Mouse (Mus musculus) lung, embryonic 16.5 days (tissue): ENCODE data around the gene Lrrc20. TPM values are rescaled to one million over a fixed set of nuclear protein-coding genes. Genes with fewer than 3 reads are reported as not detected.

ENCODE experiments used
- ATAC-seq: fragments of 200-750 bp; cut with Nextera tagmentation; 2 replicates; pipeline ENCODE4 v1.8.0; 2017; ENCODE audit warnings: low read depth, mild to moderate bottlenecking, moderate library complexity
- H3K27ac ChIP-seq: fragments of 300-500 bp; sonication (generic); 2 replicates; pipeline ENCODE4 v1.5.1; 2014; ENCODE audit warnings: mild to moderate bottlenecking, control low read depth, low read length
- H3K27me3 ChIP-seq: fragments of 300-500 bp; sonication (generic); 2 replicates; pipeline ENCODE4 v1.6.1; 2014; ENCODE audit warnings: low read depth, low read length, mixed read lengths; ENCODE audit not compliant: control insufficient read depth, insufficient read depth
- H3K36me3 ChIP-seq: fragments of 300-500 bp; sonication (generic); 2 replicates; pipeline ENCODE4 v1.6.1; 2014; ENCODE audit warnings: low read length; ENCODE audit not compliant: control insufficient read depth, insufficient read depth
- H3K4me1 ChIP-seq: fragments of 300-500 bp; sonication (generic); replicated peaks from 2 replicates; pipeline ENCODE4 v1.6.1; 2014; ENCODE audit warnings: low read length, mixed read lengths; ENCODE audit not compliant: control insufficient read depth, insufficient read depth
- H3K4me2 ChIP-seq: fragments of 300-500 bp; sonication (generic); 2 replicates; pipeline ENCODE4 v1.6.1; 2014; ENCODE audit warnings: low read depth, low read length, control low read depth
- H3K4me3 ChIP-seq: fragments of 300-500 bp; sonication (generic); 2 replicates; pipeline ENCODE4 v1.5.1; 2014; ENCODE audit warnings: mild to moderate bottlenecking, low read length, control low read depth
- H3K9ac ChIP-seq: fragments of 300-500 bp; sonication (generic); 2 replicates; pipeline ENCODE4 v1.6.1; 2014; ENCODE audit warnings: low read length, control low read depth
- H3K9me3 ChIP-seq: fragments of 300-500 bp; sonication (generic); 2 replicates; pipeline ENCODE4 v1.6.1; 2016; ENCODE audit warnings: low read length; ENCODE audit not compliant: control insufficient read depth
- WGBS: fragments of 180-500 bp; shearing (Covaris S2); extraction: QIAGEN DNeasy Blood & Tissue Kit; methylation state at CpG from one replicate; pipeline ENCODE4 v1.1.7; 2014; 5-methylcytosine and 5-hydroxymethylcytosine counted together
- polyA plus RNA-seq: library from polyadenylated mRNA; unstranded; fragments of >200 nt; fragmentation: Nextera tagmentation; extraction: Ambion mirVana; gene quantifications from 2 replicates; pipeline ENCODE4 v1.2.1, GENCODE M21; 2015

Lrrc20 gene
- polyA plus RNA-seq, 1 experiment from 2014 or later = 8.7 TPM

DNA sequence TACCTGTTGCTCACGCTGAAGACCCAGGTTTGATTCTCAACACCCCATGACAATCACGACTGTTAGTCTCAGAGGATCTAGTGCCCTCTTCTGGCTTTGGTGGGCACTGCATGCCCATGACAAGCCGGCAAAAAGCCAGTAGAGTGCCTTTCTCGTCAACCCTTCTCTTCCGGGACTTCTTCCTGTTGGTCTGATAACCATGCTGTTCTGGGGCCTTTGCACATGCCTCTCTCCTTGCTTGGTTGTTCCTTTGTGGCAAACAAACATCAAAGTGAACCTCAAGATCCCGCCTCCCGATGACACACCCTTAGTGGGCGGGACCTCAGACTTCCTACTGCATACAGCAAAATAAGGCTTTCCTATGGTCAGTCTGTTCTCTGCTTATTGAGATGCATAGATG, 9.4 kb upstream of the Lrrc20 start:
- no peak overlapping the region for H3K4me2 ChIP-seq
- H3K4me1 ChIP-seq = no peaks in the 10 kb centered on the region
- no peaks in the 10 kb centered on the region for H3K36me3 ChIP-seq
- H3K4me3 ChIP-seq = no peak overlapping the region
- no peak overlapping the region for H3K9ac ChIP-seq
- ATAC-seq = no peak
- H3K27ac ChIP-seq = no peak overlapping the region
- WGBS = 62% methylated on average over 8 of the region's 8 CpGs
- H3K9me3 ChIP-seq = no peaks in the 10 kb centered on the region
- H3K27me3 ChIP-seq = no peaks in the 10 kb centered on the region

DNA sequence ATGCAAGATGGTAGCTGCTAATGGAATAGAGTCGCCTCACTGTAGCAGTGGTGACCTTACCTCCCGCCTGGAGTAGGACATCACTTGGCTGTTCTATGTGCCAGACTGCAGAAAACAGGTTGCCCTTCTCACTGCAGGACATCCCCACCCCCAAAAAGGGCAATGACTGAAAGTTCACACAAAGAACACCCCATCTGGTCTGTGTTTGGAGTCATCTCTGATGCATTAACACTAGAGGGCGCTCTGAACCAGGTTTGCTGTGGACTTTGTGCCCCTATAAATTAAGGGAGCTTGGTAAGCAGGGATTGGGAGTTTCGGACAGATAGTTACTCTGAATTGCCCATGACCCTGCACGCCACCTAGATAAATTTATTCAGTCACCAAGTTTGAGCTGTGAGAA, 8.7 kb upstream of the Lrrc20 start:
- Histone ChIP-seq H3K9me3 (no peaks in the 10 kb centered on the region), H3K36me3 (no peaks in the 10 kb centered on the region), H3K9ac (no peak overlapping the region), H3K4me2 (no peak overlapping the region), H3K27me3 (no peaks in the 10 kb centered on the region), H3K27ac (no peak overlapping the region), H3K4me1 (no peaks in the 10 kb centered on the region), H3K4me3 (no peak overlapping the region)
- 29% methylated on average over 5 of the region's 5 CpGs for WGBS
- ATAC-seq = 0 out of 2 replicates have a peak, but pooled peaks have one; percentile 34

DNA sequence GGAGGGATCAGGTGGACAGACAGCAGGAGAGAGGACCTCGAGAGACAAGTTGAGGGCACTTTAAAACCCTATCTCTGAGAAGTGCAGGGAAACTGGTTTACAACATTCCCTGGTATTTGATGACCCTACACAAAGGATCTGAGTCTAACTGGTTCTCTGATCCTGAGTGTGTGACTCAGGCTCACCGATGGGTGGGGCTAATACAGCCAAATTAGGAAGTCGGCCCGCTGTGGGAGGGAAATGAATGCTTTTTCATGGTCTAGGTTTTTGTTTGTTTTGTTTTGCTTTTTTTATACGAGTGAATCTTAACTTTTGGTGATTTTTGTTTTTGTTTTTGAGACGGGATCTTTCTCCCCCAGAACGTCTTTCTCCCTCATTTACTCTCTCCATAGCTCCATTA, 6.7 kb upstream of the Lrrc20 start:
- ATAC-seq = no peak
- H3K4me3 ChIP-seq = no peak overlapping the region
- WGBS = 57% methylated on average over 7 of the region's 7 CpGs

GRCm38 (mm10) chr10:61473640-61474039, 2.0 kb upstream of the Lrrc20 start:
- Histone ChIP-seq H3K36me3 (no peaks in the 10 kb centered on the region), H3K27me3 (no peaks in the 10 kb centered on the region), H3K4me2 (no peak overlapping the region), H3K27ac (no peak overlapping the region), H3K9ac (no peak overlapping the region), H3K9me3 (no peaks in the 10 kb centered on the region), H3K4me3 (no peak overlapping the region), H3K4me1 (peaks cover 16% of the 10 kb centered on the region)
- no peak for ATAC-seq
- 58% methylated on average over 3 of the region's 3 CpGs for WGBS

More for the DNA sequence above, 6.7 kb upstream of the Lrrc20 start:
- Histone ChIP-seq H3K4me1 (no peaks in the 10 kb centered on the region), H3K36me3 (no peaks in the 10 kb centered on the region), H3K4me2 (no peak overlapping the region), H3K9me3 (no peaks in the 10 kb centered on the region), H3K9ac (no peak overlapping the region), H3K27me3 (no peaks in the 10 kb centered on the region), H3K27ac (no peak overlapping the region)

DNA sequence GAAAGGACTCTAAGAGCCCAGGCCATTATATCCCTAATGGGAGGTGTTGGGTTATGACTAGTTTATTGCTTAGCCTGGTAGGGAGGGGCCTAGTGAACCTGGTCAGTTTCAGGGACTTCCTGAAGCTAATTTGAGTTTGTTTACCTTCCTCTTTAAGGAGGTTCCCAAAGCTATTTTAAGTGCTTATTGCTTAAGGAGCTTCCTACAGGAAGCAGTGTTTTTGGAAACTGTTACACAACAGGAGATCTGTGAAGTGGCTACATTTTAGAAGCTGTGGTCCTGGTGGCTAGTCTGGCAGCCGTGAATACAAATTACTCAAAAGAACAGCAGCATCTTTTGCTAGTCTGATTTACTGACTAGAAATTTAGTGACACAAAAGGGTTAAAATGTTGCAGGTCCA, 1.3 kb upstream of the Lrrc20 start:
- 64% methylated on average over 1 of the region's 1 CpGs for WGBS
- H3K9ac ChIP-seq = no peak overlapping the region
- H3K27me3 ChIP-seq = no peaks in the 10 kb centered on the region
- no peak overlapping the region for H3K4me2 ChIP-seq
- no peak overlapping the region for H3K4me3 ChIP-seq
- no peak overlapping the region for H3K27ac ChIP-seq
- H3K9me3 ChIP-seq = no peaks in the 10 kb centered on the region
- H3K4me1 ChIP-seq = peaks cover 16% of the 10 kb centered on the region
- no peak for ATAC-seq
- H3K36me3 ChIP-seq = no peaks in the 10 kb centered on the region

DNA sequence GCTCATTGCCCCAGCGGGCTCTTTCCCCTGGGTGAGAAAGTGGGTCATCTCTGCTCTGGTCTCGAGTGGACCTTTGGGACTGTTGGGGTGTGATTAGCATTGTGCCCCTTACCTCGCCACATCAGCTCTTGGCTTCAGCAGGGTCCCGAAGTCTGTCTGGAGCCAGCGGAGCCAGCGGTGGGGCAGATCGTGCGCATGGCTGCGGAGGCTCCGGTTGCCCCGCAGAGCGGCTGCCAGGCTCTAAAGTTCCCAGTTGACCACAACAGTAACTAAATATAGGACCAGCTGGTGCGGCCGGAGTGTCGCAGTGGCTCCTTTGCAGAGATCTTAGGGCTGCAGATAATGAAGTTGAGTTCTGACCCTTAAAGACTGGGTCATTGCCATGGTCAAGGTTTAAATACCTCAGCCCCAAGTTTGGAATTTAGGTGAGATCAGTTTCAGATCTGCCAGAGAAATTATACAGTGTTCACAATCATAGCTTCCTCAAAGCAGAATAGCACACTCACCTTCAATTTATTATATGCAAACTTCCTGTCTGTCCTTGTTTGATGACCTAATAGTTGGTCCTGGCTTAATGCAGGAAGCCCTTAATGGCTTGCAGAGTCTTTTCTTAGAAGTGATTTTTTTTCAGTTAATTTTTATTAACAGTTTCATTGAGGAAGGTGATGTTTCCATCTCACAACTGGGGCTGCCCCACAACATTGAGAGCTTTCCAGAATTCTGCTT, 1.0 kb downstream of the Lrrc20 start:
- Histone ChIP-seq H3K4me3 (peak overlapping the region; percentile 93), H3K36me3 (no peaks in the 10 kb centered on the region), H3K4me2 (peak overlapping the region; percentile 95), H3K9me3 (no peaks in the 10 kb centered on the region), H3K27me3 (no peaks in the 10 kb centered on the region), H3K4me1 (peaks cover 16% of the 10 kb centered on the region), H3K27ac (peak overlapping the region; percentile 55; the same call in 1 of the 2 replicates), H3K9ac (peak overlapping the region; percentile 81)
- ATAC-seq = no peak
- 4% methylated on average over 15 of the region's 15 CpGs for WGBS

- Histone ChIP-seq H3K27me3 (no peaks in the 10 kb centered on the region), H3K27ac (no peak overlapping the region), H3K4me1 (peaks cover 16% of the 10 kb centered on the region), H3K9ac (no peak overlapping the region), H3K4me3 (no peak overlapping the region), H3K4me2 (no peak overlapping the region), H3K36me3 (no peaks in the 10 kb centered on the region), H3K9me3 (no peaks in the 10 kb centered on the region)
- no peak for ATAC-seq
- 85% methylated on average over 10 of the region's 10 CpGs for WGBS
Measured at GRCm38 (mm10) chr10:61479461-61479860, 3.9 kb downstream of the Lrrc20 start.

DNA sequence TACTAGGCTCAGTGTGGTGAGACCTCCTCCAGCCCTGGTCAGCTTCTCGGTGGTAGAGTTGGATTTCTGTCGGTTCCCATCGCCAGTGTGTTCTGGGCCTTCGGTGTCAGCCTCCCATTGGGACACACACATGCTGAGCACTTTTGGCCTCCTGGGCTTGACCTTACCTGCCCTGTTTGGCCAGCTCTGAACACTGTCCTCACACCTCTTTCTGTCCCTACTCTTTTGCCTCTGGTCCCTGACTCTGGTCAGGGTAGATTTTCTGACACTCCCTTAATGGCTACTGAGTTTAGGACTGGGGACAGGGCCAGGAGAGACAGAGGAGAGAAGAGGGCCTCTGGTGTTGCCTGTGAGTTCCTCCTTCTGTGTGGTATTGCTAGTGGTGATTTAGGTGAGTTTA, 4.3 kb downstream of the Lrrc20 start:
- no peak overlapping the region for H3K9ac ChIP-seq
- H3K27me3 ChIP-seq = no peaks in the 10 kb centered on the region
- ATAC-seq = no peak
- no peak overlapping the region for H3K4me3 ChIP-seq
- H3K27ac ChIP-seq = no peak overlapping the region
- H3K36me3 ChIP-seq = no peaks in the 10 kb centered on the region
- WGBS = 90% methylated on average over 4 of the region's 4 CpGs
- no peak overlapping the region for H3K4me2 ChIP-seq
- H3K4me1 ChIP-seq = peaks cover 16% of the 10 kb centered on the region
- H3K9me3 ChIP-seq = no peaks in the 10 kb centered on the region

DNA sequence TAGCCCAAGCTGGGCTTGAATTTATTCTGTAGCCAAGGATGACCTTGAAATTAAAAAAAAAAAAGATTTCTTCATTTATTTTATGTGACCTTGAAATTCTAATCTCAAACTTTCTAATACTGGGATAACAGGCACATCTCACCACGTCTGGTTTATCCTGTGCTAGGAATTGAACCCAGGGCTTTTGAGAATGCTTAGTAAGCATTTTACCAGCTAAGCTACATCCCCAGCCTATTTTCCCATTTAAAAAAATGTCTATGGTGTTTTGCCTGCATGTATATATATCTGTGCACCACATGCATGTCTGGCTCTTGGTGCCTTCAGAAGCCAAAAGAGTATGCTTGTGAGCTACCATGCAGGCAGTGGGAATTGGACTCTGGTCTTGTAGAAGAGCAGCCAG, 4.9 kb downstream of the Lrrc20 start:
- Histone ChIP-seq H3K4me3 (no peak overlapping the region), H3K36me3 (no peaks in the 10 kb centered on the region), H3K4me2 (no peak overlapping the region), H3K9ac (no peak overlapping the region), H3K27ac (no peak overlapping the region), H3K27me3 (no peaks in the 10 kb centered on the region), H3K9me3 (no peaks in the 10 kb centered on the region), H3K4me1 (peaks cover 13% of the 10 kb centered on the region; the same call in 1 of the 2 replicates)
- ATAC-seq = no peak
- WGBS = 44% methylated on average over 1 of the region's 1 CpGs
